Mouse (Mus musculus) ovary, postnatal 10 days (tissue): ENCODE results near the gene Cd101.

Experiments used
- DNase-seq: peaks from one replicate; pipeline ENCODE4 v3.0.0; 2022; ENCODE audit warnings: low spot score

Gene Cd101

DNA sequence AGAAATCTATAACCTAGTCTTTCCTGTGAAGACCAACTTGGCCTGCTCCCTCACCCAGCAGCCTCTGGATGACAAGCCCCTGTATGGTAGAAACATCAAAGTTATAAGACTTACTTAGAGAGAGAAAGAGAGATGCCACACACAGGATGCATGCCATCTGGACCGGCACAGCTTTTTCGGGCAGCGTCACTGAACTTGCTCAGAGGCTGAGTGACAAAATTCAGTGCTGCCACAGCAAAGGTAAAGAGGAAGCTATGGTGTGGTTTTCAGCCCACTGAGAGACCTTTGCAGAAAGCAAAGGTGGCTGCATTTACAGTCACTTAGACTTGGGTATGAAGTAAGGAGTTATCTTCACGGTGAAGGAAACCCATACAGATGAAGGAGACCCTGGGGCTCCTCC, at the start of gene Cd101:
Gene Cd101 (minus strand): TSS at position 218 of the 400 bp plus-strand sequence.
- DNase-seq = no peak

DNA sequence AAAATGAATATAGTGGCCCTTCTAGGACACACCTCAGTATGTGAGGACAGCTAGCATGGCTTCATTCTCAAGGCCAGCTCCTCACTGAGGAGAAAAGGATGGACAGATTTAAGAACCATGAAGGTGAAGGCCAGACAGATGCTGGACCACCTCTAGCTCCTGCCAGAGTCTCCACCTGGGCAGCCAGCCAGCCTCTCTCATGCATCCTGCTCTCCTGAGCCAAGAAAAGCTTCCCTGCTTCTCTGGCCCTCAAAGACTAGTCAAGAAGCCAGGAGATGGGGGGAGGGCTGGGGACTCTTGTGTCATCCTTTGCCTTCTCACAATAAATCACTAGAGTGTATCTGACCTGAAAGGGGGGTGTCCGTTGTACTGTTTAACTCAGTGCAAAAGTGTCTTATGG, 49.0 kb upstream of the Cd101 start:
- DNase-seq = no peak

DNA sequence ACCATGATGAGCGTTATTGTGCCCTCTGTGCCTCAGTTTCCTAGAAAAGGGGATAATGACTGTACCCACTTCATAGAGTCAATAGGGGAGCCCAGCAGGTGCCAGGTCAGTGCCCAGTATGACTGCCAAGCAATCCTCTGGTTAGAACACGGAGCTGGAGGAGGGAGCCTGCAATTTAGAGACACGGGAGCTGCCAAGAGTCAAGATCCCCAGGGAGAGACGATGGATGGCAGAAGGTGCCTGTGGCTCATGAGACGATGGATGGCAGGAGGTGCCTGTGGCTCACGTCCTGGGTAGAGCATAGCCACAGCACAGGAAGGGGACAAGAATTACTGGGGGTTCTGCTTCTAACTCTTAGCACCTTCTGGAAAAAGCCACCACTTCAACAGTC, 48.3 kb upstream of the Cd101 start:
- no peak for DNase-seq

DNA sequence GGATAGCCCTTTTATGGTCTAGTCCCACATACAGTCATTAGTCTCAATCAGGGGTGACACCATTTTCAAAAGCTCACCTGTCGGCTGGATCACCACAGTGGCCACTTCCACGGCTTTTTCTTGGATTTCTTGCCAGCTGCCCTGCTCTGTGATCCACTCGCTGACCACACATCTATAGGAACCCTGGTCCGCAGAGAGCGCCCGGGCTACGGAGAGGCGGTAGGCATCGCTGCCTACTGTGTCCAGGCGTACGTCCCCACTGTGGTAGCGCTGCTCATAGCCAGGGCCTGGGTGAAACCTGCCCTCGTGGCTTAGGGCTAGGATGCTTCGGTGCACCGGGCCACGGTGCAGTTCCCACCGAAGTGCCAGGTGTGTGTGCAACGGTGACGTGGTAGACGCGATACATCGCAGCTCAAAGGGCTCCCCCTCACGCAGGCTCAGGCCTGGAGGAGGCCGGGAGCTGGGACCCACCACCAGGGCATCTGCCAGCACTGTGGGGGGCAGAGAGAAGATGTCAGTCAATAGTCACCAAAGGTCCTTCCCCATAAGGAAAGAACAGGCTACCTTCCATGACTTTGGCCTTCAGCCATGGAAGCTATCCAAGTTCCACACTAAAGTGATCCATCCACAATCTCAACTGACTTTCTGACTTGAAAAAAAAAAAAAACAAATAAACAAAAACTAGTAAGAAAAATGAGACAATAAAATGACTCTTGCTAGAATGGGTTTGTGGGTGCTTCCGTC, 47.8 kb upstream of the Cd101 start:
- no peak for DNase-seq

DNA sequence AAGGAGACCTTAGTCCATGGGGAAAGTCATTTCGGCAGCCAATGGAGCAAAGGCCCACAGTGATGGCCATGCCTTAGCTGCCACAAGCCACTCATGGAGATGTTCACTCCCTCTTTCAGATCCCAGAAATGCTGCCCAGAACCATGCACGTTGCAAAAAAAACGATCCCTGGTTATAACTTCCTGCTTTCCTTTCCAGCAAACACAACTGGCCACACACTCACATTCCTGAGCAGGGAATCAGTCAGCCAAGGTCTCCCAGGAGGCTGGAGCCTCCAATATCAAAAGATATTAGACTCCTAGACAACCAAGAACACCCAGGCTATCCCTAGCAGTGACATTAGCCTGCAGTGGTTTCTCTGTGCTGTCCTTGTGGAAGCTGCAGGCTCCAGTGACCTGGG, 46.5 kb upstream of the Cd101 start:
- no peak for DNase-seq

DNA sequence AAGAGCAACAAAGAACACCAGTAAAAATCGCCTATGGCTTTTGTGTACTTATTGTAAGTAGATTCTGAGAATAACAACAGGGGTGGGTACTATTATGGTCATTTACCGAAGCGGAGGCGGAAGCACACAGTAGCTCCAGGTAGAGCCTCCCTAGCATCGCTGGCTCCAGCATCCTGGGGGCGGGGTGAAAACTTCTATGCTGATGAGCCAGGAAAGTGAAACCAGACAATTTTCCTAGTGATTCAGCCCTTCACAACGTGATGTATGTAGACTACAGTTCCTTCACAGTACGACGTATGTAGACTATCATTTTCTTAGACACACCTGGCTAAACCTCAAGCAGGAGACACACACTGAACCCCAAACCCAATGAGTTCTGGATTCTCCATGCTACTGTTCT, 44.0 kb upstream of the Cd101 start:
- DNase-seq = no peak

DNA sequence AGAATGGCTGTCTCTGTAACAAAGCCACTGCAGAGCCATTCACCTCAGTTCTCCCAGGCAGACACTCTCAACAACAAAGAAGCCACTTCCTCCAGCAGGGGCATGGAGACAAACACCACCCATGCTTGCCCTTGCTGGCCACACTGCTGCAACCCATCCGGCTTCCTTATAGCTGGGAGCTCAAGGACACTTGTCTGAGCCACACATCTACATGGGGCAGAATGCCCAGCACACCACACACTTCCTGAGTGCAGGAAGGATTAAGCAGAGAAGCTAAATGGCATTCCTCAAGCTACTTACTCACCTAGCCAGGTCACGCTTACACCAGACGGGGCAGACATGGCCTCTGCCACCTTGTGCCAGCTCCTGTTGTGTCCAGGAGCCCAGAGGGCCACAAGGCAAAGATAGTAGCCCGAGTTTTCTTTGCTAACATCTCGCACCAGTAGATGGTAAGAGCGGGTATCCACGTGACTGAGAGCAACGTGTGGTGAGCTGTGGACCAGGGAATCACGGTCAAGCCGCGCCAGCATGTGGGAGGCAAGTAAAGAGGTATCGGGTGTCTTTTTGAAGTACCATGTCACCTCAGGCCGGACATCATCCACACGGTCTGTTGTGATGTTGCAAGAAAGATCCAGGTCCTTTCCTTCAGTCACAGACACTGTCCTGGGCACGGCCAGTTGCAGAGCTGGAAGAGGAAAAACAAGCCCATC, 43.3 kb upstream of the Cd101 start:
- no peak for DNase-seq

DNA sequence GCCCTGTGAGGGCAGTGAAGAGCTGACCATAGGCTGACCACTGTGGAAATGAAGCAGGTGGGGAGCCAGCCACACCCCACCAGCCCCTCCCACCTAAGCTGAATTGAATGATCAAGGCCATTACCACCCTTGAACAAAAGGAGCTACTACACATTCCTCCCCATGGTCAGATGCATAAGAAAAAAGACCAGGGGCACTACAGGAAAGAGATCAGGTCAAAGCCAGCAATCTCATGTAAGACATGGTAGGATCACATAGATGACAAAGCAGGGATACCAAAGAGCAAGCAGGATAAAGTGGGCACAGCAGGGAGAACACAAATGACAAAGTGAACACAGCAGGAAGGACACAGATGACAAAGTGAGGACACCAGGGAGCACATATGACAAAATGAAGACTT, 42.2 kb upstream of the Cd101 start:
- no peak for DNase-seq

DNA sequence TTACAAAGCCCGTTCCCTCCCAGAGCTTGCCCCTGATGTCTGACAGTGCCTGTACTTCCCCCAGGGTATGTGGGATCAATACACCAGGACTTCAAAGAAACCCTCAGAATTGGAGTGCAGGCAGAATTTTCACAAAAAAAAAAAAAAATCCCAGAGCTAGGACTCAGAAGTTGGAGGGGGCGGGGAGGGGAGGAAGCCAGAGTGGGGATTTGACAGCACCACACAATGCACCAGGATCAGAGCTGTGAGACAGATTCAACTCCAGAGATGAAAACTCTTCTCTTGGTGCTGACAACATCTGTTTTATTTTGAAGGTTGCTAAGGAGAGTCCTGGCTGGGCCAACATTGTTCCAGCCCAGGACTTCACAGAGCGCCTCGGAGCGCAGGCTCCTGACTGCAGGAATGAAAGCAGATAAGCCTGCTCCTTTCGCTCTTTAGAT, 41.5 kb upstream of the Cd101 start:
- DNase-seq = no peak

DNA sequence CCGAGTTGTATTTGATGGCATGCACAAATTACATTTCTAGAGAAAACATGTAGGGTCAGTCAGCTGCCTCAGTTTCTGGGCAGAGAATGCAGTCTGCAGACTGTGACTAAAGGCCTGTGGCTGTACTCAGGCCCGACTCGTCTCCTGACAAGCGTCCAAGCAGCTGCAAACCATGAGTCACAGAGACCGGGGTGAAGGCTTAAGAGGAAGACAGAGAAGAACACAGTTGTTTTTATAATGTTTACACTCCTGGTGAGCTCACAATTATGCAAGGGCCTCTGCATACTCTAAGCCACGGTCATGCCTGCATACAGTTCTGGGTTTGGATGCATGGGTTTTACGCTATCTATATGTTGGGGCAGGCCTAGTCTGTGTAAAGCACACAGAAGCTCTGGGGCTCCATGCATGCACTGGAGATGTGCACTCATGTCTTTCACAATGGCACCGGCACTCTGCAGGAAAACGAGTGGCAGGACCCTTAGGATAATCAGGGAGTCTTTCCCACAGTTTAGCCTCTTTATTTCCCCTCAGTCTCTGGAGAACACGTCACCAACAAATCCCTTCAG, 41.0 kb upstream of the Cd101 start:
- DNase-seq = no peak

DNA sequence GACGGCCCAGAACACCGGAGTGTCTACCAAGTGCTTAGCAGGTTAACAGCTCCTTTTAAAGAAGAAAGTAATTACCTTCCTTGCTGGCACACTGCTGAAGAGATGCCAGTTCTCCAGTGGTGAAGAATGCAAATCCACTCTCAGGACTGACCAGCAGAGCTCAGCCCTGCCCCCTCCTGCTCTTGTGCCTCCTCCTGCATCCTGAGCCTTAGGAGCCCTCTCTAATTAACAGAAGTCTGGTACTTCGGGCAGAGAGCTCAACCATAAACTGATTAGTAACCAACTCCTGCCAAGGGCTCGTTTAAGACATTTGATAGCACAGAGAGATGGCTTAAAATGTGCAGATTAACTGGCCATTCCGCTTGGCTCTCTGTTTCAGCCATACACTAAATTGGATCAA, 39.3 kb upstream of the Cd101 start:
- no peak for DNase-seq

DNA sequence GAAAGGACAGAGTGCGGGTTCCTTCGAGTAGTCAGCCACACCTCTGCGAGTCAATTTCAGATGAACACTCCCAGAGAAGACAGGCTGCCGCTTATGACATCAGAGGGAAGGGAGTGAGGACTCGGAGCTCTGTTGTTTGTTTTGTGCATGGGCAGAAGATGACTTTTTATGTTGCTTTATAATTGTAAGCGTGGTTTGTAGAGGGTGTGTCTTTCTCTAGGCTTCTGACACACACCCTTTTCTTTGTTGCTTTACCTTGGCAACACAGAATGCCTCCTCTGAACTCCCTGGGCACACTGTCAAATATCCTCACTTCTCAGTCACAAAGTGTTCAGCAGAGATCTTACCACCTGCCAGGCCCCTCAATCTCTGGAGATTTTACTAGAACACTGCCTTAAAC, 36.8 kb upstream of the Cd101 start:
- DNase-seq = no peak

DNA sequence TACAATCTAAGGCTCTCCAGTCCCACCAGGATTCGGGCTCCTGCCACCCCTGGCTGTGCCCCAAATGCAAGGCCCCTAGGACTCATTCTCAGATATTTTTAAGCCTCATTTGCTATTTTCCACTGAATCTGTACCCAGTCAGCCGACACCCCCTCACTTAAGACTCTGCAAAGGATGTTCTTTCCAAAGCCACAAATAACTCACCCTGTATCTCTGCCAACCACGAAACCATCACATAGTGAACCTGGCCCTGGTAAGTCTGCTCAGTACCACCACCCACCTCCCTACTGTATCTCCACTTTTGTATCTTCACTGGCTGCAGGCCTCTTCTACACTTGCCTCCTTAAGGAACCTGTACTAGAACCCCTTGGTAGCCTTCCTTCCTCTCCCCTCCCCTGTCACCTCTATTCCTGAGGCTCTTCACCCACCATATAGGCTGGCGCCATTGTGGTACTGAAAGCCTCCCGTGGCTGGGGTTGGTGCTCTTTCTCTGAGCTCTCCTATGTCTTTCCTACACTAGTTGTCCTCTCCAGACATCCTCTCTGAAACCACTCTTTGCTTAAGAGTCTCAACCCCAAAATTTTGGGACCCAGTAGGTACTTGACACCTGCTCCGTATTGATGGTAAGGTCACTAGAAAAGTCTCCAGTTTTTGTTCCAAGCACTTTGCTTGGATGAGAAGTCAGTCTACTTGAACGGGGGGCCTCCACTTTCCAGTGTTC, 32.7 kb upstream of the Cd101 start:
- DNase-seq = no peak

DNA sequence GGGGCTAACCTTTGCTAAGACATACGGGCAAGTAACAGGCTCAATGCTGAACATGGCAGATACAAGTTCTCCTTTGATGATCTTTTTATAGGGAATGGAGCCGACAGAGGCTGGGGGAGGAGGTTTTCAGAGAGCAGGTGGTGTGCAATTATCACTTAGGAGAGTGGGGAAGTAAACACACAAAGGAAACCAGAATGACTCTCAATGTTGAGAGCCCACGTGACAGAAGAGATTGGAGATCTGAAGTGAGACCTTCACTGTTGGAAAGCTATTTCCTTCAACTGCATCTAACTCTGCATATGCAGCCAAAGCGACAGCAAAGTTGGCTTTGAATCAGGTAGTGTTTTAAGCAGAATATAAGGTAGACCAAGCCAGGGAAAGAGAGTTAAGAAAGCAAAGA, 29.9 kb upstream of the Cd101 start:
- DNase-seq = no peak

DNA sequence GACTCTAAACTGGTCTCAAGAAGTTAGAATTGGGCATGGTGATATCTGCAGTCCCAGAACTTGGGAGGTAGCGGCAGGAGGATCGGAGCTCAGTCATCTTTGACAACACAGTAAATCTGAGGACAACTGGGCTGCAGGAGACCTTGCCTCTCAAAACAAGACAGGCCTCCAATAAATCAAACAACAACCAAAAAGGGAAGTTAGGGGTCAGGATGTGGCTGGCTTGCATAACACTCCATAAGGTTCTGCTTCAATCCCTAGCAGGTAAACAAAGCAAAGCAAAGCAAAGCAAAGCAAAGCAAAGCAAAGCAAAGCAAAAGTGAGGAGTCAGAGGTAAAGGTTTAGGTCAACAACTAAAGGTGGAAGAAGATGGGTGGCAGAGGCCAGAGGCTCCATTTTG, 28.8 kb upstream of the Cd101 start:
- no peak for DNase-seq

DNA sequence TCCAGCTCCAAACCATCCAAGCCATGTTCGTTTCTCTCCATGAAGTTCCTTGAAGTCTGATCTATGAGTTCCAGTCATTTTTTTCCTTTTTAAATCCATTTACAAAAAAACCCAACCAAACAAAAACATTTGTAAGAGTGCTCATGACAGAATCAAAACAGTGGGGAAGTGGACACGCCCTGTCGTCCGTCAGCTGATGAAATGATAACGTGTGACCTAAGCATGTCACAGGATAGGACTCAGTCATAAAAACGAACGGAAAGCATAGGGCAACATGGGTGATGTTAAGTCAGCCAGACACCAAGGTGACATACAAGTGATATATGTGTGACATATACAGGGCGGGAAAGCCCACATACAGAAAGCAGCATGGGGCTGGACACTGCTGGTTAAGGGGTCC, 25.9 kb upstream of the Cd101 start:
- DNase-seq = no peak

DNA sequence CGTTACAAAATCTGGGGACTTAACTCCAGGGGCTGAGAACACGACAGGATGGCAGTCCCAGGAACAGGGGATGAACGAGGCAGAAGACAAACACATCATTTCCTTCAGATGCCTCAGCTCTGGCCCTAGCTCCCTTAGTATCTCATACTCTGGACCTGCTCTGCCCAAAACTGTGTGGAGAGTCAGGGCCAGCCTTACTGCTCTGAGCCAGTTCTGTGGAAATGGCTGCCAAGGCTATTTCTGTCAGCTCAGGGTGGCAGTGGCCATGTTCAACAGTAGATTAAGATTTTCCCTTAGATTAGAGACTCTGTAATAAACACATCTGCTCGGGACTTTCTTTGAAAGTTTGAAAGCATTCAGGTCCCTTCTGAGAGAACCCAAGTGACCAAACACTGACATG, 22.2 kb upstream of the Cd101 start:
- DNase-seq = no peak

DNA sequence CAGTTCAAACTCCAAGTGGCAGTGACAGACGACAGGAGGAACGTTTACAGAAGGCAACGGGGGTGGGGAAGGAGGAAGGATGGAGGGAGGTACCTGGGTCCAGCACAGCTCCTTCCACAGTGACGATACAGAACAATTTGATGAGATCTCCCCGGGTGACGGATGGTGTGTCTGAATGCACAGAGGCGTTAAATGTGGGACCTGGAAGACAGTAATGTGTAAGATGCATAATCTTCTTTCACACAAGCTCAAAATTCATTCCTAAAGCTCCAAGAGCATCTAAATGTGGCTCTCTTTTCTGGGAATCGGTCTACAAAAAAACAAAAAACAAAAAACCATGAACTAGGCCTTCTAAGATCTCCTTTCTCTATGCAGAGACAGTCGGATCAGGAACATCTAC, 20.6 kb upstream of the Cd101 start:
- DNase-seq = no peak

DNA sequence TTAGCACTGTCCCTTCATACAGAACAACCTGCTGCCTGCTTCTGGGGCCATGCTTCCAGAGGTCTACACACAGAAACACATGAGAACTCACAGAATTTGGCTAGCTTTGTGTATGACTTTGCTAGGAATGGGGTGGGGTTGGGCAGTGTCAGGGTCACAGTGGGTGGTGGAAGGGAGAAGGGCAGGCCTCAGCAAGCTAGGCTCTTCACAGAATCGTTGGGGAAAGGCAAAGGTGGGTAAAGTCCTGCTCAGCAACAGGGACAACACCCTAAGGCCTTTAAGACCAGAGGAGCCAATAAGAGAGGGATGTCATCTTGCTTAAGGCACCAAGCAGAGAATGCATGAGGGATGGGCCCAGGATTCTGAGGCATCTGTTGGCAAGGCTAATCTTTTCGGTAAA, 19.4 kb upstream of the Cd101 start:
- no peak for DNase-seq

DNA sequence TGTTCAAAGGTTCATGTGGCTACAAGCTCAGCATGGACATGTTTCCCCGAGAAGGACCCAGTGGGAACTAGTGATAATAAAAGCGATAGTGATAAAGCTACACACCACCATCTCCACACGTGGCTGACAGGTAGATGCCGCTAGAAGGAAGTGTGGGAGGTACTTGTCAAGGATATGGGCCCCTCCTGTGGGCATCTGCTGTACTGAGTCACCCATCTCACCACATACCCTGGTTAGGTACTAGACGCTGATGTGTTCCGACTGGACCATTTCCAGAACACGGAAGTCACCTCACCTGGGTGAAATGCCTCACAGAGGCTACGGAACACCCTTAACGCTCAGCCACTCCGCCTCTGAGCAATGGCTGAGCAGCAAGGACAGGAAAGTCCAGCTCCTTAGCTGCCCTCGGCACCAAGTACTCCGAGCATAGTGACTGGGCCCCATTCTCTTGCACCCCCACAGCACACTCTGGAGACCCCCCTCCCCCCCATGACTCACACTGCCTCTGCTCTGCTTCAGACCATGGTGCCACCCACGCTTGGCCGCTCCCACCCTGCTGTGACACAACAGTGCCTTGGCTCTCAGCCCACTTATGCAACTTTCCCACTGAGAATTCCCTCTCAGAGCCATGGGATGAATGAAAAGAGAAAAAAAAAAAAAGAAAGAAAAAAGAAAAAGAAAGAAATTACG, 18.4 kb upstream of the Cd101 start:
- no peak for DNase-seq

DNA sequence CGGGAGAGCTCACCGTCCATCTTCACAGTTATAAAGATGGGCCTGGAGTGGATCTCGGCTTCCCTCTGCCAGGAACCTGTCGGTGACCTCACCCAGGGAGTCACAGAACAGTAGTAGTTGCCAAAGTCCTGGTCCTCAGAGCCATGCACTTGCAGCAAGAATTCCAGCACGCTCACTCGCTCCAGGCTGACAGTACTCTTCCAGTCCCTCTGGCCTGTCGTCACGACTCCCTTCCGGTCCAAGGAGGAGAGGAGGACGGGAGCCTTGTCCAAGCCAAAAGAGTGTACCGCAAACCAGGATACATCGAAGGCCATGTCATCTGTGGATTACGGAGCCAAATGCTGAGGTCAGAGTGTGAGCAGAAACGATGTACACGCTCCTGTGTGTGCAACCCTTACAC, 16.1 kb upstream of the Cd101 start:
- DNase-seq = no peak

DNA sequence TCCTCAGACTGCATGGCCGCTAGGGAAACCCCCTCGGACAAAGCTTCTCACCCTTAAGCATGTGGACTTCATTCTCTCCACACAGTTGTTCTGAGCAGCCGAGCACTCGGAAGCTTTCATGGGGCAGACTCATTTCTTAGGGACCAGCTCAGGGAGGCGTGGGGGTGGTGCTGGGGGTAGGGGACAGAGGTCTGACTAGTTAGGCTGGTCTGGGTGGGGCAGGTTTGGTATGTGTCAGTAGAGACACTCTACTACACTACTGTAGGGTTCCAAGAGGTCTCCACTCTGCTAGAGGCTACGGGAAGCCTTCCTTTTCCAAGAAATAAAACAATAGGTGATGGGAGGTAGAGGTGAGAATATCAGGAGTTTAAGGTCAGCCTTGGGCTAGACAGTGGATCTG, 15.3 kb upstream of the Cd101 start:
- no peak for DNase-seq
